Mouse (Mus musculus) left cerebral cortex, adult 8-10 months (tissue): ENCODE results near the gene Cap2. TPM values are rescaled to one million over a fixed set of nuclear protein-coding genes. Genes with fewer than 3 reads are reported as not detected.

Source experiments
- DNase-seq, 2 experiments: peaks; one replicate each; pipeline ENCODE4 v3.0.0; 2022; ENCODE audit warnings: low spot score in 2 of 2
- total RNA-seq, 4 experiments: library from RNA; stranded (reverse); gene quantifications; 2 replicates each; pipeline ENCODE4 v1.2.4; 2022

Gene Cap2
- total RNA-seq, 4 experiments from 2014 or later, result 205 to 244 (median 221) TPM

DNA sequence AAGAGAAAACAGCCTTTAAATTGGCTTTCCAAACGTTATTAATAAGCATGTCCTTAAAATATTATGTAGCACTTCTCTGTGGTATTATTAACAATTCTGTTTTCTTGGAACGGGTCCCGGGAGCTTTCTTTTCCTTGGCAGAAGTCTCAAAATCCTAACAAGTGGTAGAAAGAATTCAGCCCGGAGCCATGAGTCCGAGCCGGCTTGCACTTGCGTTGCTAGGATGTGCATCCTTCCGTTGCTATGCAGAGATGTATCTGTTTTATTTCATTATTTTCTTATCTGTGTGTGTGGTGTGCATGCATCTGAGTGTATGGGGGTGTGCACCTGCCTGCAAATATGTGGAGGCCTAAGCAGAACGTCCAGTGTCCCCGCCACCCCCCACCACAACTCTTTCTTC, 126.2 kb downstream of the Cap2 start:
- peak in 1 of 2 experiments; percentile 52 for DNase-seq

GRCm38 (mm10) chr13:46629391-46629790, 127.7 kb downstream of the Cap2 start:
- DNase-seq, result no peak

- DNase-seq, result no peak
Observed at GRCm38 (mm10) chr13:46632796-46633195, 131.1 kb downstream of the Cap2 start.

- DNase-seq, result peak; percentile 43 to 45
Observed at GRCm38 (mm10) chr13:46633320-46634132, 131.9 kb downstream of the Cap2 start.

- no peak for DNase-seq
Observed at GRCm38 (mm10) chr13:46634133-46634488, 132.5 kb downstream of the Cap2 start.

- no peak for DNase-seq
Observed at GRCm38 (mm10) chr13:46640608-46641468, 139.2 kb downstream of the Cap2 start.

- DNase-seq, result no peak
Observed at GRCm38 (mm10) chr13:46642318-46642717, 140.7 kb downstream of the Cap2 start.

DNA sequence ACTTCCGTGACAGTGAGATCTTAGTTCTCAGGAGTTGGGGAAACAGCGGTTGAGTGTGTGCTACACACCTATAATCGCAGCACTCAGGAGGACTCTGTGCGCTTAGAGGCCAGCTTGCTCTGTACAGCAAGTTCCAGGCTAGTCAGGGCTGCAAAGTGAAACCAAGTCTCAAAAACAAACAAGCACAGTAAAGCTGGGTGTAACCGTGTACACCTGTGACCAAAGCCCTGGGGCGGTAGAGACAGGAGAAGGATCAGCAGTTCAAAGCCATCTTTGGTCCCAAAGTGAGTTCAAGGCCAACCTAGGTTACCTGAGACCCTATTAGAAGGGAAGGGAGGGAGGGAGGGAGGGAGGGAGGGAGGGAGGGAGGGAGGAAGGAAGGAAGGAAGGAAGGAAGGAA, 142.5 kb downstream of the Cap2 start:
- no peak for DNase-seq

- DNase-seq, result no peak
Observed at GRCm38 (mm10) chr13:46645476-46645875, 143.8 kb downstream of the Cap2 start.

GRCm38 (mm10) chr13:46651853-46652252, 150.2 kb downstream of the Cap2 start:
- no peak for DNase-seq

GRCm38 (mm10) chr13:46652671-46653070, 151.0 kb downstream of the Cap2 start:
- DNase-seq, result no peak

DNA sequence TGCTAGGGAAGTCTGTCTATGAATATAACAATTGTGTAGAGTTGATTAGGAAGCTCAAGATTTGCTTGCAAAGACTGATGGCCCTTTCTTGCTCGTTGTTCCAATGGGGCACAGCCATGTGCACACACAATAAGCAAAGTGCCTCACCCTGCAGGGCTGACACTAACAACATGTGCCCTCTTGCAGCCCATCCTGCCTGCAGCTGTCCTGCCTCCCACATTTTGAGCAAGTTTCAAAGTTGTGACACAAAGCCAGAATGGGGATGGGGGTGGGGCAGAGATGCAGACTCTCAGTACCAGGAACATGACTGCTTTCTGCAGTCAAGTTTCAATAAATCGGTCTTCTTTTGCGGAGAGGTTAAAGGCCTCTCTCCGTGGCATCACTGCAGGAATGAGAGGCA, 152.0 kb downstream of the Cap2 start:
- no peak for DNase-seq

- DNase-seq, result no peak
Observed at GRCm38 (mm10) chr13:46654566-46654965, 152.9 kb downstream of the Cap2 start.

DNA sequence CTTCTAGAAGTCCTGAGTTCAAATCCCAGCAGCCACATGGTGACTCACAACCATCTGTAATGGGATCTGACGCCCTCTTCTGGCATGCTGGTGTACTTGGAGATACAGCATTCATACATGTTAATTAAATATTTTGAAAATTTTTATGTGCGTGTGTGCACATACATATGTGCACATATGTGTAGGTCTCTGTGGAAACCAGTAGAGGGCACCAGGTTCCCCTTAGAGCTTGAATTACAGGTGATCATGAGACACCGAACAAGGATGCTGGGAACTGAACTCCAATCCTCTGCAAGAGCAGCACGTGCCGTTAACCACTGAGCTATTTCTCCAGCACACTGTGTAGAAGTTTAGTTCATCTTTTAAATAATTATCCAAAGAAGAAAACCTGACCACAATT, 157.6 kb downstream of the Cap2 start:
- DNase-seq, result no peak

DNA sequence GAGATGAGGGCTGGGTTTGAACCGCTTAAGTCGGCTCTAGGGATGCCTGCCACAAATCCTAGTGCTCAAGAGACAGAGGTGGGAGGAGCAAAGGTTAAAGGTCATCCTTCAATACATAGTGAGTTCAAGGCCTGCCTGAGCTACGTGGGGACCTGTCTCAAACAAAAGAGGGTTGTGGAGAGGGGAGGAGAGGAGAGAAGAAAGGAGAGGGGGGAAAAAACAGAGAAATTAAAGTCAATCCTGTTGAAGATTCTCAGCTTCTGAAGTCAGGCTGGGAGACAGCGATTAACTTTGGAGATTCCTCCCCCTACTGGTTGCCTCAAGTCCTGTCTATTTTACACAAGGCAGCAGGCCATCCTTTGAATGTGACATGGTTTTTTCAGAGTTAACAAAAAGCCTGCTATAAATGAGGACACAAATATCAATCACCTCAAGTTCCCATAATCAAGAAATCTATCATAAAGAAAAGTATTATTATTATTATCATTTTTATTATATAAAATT, 161.9 kb downstream of the Cap2 start:
- DNase-seq, result no peak

- peak; percentile 81 to 92 for DNase-seq
Observed at GRCm38 (mm10) chr13:46669048-46669619, 167.5 kb downstream of the Cap2 start, which contains the start of gene Fam8a1. Gene Fam8a1 (plus strand): TSS chr13:46669522.

DNA sequence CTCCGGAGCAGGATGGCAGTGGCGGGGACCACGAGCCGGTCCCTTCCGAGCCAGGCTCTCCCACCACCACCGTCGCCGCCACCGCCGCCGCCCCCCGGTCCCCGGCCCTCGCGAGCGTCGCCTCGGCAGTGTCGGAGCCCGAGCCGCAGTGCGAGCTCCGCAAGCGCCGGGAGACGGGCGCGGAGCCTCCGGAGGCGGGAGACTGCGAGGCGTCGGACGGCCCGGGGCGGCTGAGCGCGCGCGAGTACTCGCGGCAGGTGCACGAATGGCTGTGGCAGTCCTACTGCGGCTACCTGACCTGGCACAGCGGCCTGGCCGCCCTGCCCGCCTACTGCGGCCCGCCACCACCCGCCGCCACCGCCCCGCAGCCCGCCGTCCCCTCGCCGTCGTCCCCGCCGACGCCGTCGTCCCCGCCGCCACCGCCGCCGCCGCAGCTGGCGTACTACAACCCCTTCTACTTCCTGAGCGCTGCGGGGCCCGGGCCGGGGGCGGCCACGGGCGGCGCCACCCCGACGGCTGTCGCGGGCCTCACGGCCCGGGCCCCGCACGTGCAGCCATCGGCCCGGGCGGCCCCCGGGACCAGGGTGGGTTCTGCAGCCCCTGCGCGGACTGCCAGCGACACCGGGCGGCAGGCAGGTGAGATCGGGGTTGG, 168.1 kb downstream of the Cap2 start:
- DNase-seq, result no peak

- no peak for DNase-seq
Observed at GRCm38 (mm10) chr13:46670514-46670913, 168.9 kb downstream of the Cap2 start.

- no peak for DNase-seq
Observed at GRCm38 (mm10) chr13:46674601-46675000, 173.0 kb downstream of the Cap2 start.

DNA sequence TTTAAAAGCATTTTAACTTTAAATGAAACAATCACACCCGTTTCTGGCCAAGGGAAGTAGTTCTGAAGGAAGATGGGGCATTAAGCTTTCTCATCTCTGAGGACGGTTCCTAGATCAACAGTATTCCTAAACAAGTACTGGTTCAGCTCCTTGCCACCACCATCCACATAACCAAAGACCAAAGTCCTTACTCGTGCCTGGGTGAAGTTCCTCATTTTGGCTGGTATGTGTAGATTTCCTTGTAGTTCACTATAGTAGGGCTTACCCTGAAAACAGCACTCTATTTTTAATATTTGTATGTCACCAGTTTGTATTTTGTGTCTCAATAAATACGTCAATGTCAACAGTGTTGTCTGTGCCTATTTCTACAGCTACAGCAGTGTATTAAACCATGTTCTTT, 176.1 kb downstream of the Cap2 start:
- no peak for DNase-seq

DNA sequence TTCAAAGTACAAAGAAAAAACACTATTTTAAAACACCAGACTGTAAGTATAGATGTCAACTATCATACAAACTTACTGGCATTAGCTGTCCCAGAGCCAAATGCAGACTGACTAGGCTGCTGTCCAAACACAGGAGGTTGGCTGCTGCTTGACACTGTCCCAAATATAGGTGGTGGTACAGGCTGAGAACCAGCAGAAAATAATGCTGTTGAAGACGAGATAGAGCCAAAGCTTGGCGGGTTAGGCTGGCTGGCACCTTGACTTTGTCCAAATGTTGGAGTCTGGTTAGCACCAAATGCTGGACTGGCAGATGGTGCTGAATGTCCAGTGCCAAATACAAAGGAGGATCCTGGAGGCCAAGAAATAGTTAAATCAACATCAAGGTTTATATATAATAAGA, 181.3 kb downstream of the Cap2 start:
- DNase-seq, result no peak
